Mouse (Mus musculus) brown adipose tissue, adult 24 weeks (tissue): ENCODE measurements around the gene Rnf4. TPM values are rescaled to one million over a fixed set of nuclear protein-coding genes. Genes with fewer than 3 reads are reported as not detected.

Experiments
- H3K27ac ChIP-seq: fragments of 200-500 bp; replicated peaks from 2 replicates; pipeline ENCODE4 v1.5.1; 2012; ENCODE audit warnings: low read depth, mild to moderate bottlenecking, low read length
- H3K4me1 ChIP-seq: fragments of 200-500 bp; 2 replicates; pipeline ENCODE4 v1.6.1; 2012; ENCODE audit warnings: low read length, mixed read lengths; ENCODE audit not compliant: control insufficient read depth, insufficient read depth, insufficient read length
- H3K4me3 ChIP-seq: fragments of 200-500 bp; 2 replicates; pipeline ENCODE4 v1.5.1; 2012; ENCODE audit warnings: low read depth, mild to moderate bottlenecking, low read length, moderate library complexity; ENCODE audit not compliant: insufficient read depth
- polyA plus RNA-seq: library from polyadenylated mRNA; stranded (reverse); fragments of >200 nt; gene quantifications from 2 replicates; pipeline ENCODE4 v1.2.4, GENCODE M21; 2012; ENCODE audit not compliant: missing spikeins, insufficient read depth, insufficient read length

Gene Rnf4
- polyA plus RNA-seq, 1 experiment, result 58.1 TPM

DNA sequence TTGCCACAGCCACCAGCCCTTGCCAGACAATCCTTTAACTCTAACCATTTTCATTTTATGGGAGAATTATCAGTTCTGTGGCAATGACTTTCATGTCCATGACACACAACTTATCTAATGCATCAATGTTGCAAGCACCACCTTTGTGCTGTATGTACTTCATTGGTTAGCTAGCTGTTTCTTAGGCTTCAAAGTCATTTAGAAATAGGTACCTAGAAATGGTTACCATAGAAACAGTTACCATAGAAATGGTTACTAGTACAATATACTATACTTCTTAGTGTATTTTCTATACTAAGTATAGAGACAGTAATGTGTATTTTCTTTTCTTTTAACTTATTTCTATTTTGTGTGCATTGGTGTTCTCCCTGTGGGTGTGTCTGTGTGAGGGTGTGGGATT, 10.8 kb upstream of the Rnf4 start:
- Histone ChIP-seq H3K4me3 (no peak overlapping the region), H3K4me1 (no peaks in the 10 kb centered on the region; the same call in 1 of the 2 replicates), H3K27ac (no peak overlapping the region)

DNA sequence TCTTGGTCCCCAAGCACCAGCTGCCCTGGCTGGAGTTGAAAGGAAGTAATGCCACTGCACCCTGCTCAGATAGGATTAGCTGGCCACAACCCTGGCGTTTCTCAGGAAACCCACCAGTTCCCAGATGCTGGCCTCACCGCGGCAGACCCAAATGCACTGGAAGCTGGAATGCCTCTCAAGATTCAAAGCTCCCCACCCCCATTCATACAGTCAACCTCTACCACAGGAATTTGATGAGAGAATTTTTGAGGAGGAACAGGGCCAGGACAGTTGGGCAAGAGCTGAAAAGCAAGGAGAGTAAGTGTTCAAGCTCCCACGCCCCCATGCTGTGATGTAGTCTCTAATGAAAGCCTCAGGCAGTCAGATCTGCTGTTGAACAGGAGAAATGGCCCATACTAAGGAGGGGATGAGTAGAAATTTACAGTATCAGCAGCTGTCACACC, 9.8 kb upstream of the Rnf4 start:
- Histone ChIP-seq H3K27ac (no peak overlapping the region), H3K4me1 (no peaks in the 10 kb centered on the region; the same call in 1 of the 2 replicates), H3K4me3 (no peak overlapping the region)

DNA sequence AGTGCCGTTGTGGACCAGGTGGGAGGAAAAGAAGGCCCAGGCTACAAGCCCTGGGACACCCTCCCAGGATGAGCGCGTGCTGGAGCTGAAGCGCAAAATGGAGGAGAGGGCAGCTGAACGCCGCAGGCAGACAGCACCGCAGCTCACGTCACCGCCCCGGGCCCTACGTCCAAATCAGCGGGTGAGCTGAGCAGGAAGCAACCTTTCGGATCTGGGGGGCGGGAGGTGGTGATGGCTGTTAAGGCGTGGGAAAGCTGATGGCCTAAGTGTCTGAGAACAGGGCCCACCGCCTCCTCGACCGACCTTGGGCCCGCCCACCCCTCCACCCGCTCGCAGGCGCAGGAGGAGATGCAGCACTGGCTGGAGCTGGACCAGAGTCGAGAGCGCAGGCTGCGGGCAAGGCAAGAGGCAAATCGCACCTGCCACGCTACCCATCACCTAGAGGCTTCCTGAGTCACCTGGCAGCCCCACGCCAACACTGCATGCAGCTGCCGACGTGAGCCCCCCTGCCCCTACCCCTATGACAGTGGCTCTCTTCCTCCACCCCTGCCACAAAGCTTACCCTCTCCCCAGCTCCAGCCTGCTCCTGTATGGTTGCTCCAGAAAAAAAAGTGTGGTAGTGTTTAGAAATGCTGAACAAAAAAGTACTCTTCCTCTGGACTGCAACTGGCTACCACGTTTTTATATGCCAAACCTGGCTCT, 9.1 kb upstream of the Rnf4 start:
- Histone ChIP-seq H3K4me1 (no peaks in the 10 kb centered on the region; the same call in 1 of the 2 replicates), H3K27ac (no peak overlapping the region), H3K4me3 (peak overlapping the region; percentile 45)

- Histone ChIP-seq H3K4me3 (no peak overlapping the region), H3K27ac (no peak overlapping the region), H3K4me1 (no peaks in the 10 kb centered on the region; the same call in 1 of the 2 replicates)
Measured at GRCm38 (mm10) chr5:34330136-34330535, 6.0 kb upstream of the Rnf4 start.

GRCm38 (mm10) chr5:34334081-34334480, 2.0 kb upstream of the Rnf4 start:
- Histone ChIP-seq H3K27ac (no peak overlapping the region), H3K4me1 (peaks cover 5% of the 10 kb centered on the region), H3K4me3 (no peak overlapping the region)

- peak overlapping the region; percentile 85 for H3K4me3 ChIP-seq
- peak overlapping the region; percentile 98 for H3K27ac ChIP-seq
- H3K4me1 ChIP-seq, result peaks cover 8% of the 10 kb centered on the region
Measured at GRCm38 (mm10) chr5:34335539-34336096, 471 bp upstream of the Rnf4 start.

- Histone ChIP-seq H3K4me3 (peak overlapping the region; percentile 95), H3K4me1 (peaks cover 10% of the 10 kb centered on the region), H3K27ac (peak overlapping the region; percentile 97)
Measured at GRCm38 (mm10) chr5:34336775-34337450, 824 bp downstream of the Rnf4 start.

- Histone ChIP-seq H3K4me1 (peaks cover 10% of the 10 kb centered on the region), H3K27ac (no peak overlapping the region)
Measured at GRCm38 (mm10) chr5:34340246-34340645, 4.2 kb downstream of the Rnf4 start.

GRCm38 (mm10) chr5:34352084-34352631, 16.1 kb downstream of the Rnf4 start:
- Histone ChIP-seq H3K4me1 (no peaks in the 10 kb centered on the region), H3K4me3 (no peak overlapping the region), H3K27ac (no peak overlapping the region)

More at GRCm38 (mm10) chr5:34340246-34340645, 4.2 kb downstream of the Rnf4 start:
- H3K4me3 ChIP-seq, result no peak overlapping the region

GRCm38 (mm10) chr5:34360261-34360660, 24.2 kb downstream of the Rnf4 start:
- Histone ChIP-seq H3K4me1 (no peaks in the 10 kb centered on the region), H3K4me3 (no peak overlapping the region), H3K27ac (no peak overlapping the region)

- H3K4me3 ChIP-seq, result no peak overlapping the region
- no peak overlapping the region for H3K27ac ChIP-seq
- H3K4me1 ChIP-seq, result no peaks in the 10 kb centered on the region
Measured at GRCm38 (mm10) chr5:34363115-34363514, 27.0 kb downstream of the Rnf4 start.

- H3K4me3 ChIP-seq, result peak overlapping the region; percentile 82
- peaks cover 11% of the 10 kb centered on the region; the same call in 1 of the 2 replicates for H3K4me1 ChIP-seq
- H3K27ac ChIP-seq, result peak overlapping the region; percentile 96
Measured at GRCm38 (mm10) chr5:34368551-34369290, 32.6 kb downstream of the Rnf4 start.

DNA sequence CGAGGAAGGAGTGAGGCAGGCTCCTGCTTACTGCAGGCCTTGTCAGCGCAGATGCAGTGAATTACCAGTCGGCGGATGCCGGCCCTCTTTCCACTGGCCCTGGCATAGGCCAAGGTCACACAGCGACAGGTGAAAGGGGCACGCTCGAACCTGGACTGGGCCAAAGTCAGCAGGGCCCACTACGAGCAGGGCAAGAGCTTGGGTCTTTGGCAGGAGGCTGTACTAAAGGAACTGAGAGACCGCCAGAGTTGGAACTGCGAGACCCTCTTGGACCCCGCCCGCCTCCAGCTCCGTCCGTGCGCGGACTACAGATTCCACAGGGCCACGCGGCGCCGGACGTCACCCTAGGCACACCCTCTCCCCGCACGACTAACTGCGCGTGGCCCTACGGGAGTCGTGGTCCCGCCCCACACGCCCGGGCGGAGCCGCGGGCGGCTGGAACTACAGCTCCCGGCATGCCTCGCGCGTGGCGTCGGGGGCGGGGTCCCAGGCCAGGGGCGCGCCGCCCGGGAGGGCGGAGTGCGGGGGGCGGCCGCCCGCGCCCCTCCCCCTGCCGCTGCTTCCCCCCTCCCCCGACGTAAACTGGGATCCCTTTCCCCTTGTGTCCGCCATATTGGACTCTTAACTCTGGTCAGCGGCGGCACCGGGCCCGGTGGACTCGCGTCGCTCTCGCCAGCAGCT, 33.4 kb downstream of the Rnf4 start, which contains the start of gene Fam193a:
Gene Fam193a, plus strand, starts transcription at position 593 of the 681 bp plus-strand sequence.
- Histone ChIP-seq H3K4me3 (peak within 1 kb of the TSS; percentile 82), H3K4me1 (peaks cover 11% of the 10 kb centered on the region; the same call in 1 of the 2 replicates), H3K27ac (peak within 1 kb of the TSS; percentile 96)
